Mouse (Mus musculus): ENCODE measurements at regions not wholly inside any gene's neighbourhood (a gene's known extent, or its start where the extent isn't known, plus 50 kb on each side); places are given as distances from the start of the nearest gene placed in this dataset.

DNA sequence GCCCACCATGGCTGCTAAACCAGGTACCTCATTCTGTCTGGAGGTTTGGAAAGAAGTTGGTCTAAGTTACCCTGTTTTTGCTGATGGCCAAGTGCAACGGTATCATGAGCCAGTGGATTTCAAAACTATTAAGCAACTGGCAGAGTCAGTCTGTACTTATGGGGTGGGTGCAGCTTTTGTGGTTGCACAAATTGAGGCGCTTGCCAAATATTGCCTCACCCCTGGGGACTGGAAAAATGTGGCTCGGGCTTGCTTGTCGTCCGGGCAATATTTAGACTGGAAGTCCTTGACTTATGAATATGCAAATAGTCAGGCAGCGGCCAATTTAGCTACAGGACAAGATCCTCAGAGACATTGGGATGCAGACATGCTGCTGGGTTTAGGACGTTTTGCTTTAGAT lies 110.2 kb downstream of the Olfr164 start:
- no peak for DNase-seq (ENCODE audit: low spot score in 2 of 2)

DNA sequence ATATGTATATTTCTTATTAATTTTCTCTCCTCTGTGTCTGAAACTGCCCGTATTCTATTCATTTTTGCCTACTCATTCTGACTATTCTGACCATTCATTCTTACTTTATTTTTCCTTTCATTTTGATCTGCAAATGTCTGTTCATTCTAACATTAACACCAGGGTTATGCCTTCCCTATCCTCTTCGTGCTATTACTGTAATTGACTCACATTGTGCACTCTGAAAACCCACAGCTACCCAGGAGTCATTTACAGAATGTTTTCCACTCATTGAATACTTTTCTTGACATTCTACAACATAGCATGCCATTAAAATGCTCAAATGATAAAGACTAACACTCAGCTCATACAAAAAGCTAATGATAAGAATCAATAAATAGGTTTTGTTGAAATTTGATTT lies 112.9 kb downstream of the Olfr164 start:
- DNase-seq (ENCODE audit: low spot score in 2 of 2), result no peak

- DNase-seq (ENCODE audit: low spot score in 2 of 2), result no peak
These were observed 113.9 kb downstream of the Olfr164 start for GRCm38 (mm10) chr16:19199724-19200544.

DNA sequence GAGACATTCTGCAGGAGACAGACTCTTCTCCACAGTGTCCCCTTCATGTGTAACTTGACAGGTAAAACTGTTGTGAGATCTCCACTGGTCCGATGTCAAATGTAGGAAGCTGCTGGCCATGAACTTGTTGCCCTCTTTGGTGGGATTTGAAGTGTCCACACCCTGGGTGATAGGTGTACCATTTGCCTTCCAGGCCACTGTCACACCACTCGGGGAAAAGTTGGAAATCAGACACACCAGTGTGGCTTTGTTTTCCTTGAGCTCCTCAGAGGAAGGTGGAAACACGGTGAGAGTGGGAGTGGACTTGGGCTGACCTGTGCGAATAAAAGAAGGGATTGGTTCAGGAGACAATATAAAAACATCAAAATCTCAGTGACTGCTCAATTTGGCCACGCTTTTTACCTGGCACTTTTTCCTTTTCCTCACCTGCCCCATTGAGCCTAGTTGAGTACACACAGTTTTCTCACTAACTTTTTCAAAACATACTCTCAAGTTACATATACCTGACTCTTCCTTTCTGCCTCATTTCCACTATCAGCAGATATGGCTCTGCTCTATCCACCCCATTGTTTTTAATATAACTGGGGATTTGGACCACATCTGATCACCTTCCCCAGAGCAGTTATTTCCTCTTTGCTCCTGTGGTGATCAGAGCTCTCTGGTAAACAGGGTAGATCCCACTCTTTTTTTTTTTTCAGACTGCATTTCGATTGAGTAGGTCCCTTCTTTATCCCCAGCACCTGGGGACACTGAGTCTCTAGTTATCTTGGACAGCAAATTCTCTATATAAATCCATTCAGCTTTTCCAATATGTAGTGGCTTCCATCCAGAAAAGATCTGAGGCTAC lies 115.1 kb downstream of the Olfr164 start:
- peak in 1 of 2 experiments; percentile 63 for DNase-seq (ENCODE audit: low spot score in 2 of 2)

GRCm38 (mm10) chr16:19197638-19198440 lies 116.0 kb downstream of the Olfr164 start:
- no peak for DNase-seq (ENCODE audit: low spot score in 2 of 2)

DNA sequence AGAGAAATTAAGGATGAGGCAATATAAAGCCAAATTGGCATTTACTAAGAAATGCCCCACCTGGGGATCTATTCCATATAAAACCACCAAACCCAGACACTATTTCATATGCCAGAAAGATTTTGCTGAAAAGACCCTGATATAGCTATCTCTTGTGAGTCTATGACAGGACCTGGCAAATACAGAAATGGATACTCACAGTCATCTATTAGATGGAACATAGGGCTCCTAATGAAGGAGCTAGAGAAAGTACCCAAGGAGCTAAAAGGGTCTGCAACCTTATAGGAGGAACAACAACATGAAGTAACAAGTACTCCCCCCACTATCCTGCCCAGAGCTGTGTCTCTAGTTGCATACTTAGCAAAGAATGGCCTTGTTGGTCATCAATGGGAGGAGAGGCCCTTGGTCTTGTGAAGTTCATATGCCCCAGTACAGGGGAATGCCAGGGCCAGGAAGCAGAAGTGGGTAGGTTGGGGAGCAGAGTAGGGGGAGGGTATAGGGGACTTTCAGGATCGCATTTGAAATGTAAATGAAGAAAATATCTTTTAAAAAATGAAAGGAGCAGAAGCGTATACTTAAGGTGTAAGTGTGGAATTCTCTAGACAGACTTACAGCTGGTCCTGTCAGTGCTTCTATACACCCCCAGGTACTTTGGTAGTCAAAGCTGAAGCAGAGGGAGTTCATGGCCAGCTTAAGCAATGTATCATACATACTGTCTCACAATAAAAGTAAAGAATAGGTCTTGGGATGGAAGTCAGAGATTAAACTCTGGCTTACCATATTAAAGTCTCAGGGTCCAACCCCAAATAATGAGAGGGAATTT lies 128.2 kb downstream of the Olfr164 start:
- DNase-seq (ENCODE audit: low spot score in 2 of 2), result no peak

GRCm38 (mm10) chr16:19179214-19180010 lies 134.5 kb downstream of the Olfr164 start:
- peak in 1 of 2 experiments; percentile 39 for DNase-seq (ENCODE audit: low spot score in 2 of 2)

GRCm38 (mm10) chr16:19153046-19153445 lies 160.8 kb downstream of the Olfr164 start:
- no peak for DNase-seq (ENCODE audit: low spot score in 2 of 2)

DNA sequence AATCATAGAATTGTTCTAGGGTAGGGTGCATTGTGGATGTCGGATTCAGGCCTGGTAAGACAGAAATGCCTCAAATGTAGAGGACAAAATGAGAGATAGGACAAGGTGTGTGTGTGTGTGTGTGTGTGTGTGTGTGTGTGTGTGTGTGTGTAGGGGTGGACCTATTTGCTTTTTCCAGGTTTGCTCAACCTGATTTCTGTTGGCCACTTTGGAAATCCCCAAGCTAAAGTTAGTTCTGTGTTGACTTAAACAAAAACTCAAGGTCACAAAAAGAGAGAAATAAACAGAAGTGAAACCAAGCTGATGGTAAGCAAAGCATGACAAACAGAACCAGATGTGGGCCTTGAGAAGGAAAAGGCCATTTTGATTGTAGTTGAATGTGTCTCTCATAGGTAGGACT lies 161.4 kb downstream of the Olfr164 start:
- DNase-seq (ENCODE audit: low spot score in 2 of 2), result peak; percentile 27 to 57

- DNase-seq (ENCODE audit: low spot score in 2 of 2), result no peak
These were observed 162.8 kb downstream of the Olfr164 start for GRCm38 (mm10) chr16:19151110-19151509.

DNA sequence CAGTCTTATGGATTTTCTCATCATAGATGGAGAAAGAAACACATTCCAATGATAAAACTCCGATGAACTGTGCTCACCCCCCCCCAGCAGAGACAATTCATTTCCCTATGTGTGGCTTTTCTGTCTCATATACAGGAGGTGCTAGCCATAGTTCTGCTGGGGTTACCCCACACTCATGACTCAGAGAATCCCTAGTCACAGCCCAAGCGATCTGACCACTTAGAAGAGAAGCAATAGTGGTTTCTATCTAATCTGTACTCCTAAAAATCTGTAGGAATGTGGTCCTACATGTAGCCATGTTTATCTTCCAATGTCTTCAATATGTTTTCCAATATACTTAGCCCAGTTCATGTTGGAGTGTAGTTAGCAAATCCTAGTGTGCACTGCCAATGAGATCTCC lies 163.3 kb downstream of the Olfr164 start:
- DNase-seq (ENCODE audit: low spot score in 2 of 2), result no peak

DNA sequence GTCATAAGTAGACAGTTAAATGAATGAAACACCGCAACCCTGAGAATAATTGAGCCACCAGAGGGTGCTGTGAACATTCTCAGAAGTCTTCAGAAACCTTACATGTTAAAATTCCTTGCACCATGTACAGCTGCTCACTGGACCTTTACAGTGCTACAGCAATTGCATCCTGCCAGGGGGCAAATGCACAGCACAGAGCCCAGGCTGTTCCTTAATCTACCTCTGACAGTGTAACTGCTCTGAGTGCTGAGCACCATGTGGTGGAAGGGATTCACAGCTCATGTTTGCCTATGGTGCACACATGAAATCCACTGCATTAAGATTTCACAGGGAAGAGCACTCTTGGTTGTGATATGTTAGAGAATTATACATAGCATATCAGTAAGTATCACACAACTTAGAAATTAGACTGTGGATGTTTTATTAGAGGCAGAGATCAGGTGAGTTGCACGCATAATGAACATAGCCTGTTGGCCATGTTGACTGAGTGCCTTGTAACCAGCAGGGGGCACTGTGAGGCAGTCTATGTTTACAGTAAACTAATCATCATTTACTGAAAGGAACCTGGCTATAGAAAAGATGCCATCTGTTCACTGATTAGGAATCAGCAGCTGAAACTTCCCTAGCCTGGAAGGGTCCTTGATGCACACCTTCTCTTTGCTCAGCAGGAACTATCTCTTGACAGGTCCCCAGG lies 167.4 kb downstream of the Olfr164 start:
- peak; percentile 65 to 70 for DNase-seq (ENCODE audit: low spot score in 2 of 2)
